Mouse (Mus musculus): ENCODE measurements at regions not wholly inside any gene's neighbourhood (a gene's known extent, or its start where the extent isn't known, plus 50 kb on each side); places are given as distances from the start of the nearest gene placed in this dataset.

DNA sequence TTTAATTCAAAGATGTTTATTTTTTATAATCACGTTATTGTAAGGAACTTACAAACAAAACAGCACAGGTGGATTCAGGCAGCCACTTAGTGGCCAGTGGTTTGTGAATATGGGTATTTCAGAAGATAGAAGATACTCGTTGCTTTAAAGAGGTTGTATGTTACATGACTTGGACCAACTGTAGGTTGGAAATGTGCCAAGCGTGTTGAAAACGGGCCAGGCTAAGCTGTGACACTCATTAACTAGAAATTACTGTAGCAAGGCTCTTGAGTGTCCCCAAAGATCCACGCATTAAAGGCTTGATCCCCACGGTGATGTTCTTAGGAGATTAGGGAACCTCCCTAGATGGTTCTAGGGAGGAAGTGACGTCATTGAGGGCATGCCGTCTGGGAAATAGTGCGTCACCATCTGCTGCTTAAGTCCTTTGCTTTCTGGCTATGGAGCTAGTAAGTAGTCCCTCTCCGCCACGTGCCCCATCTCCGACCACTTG lies 196.1 kb upstream of the 4930535I16Rik start:
- TF ChIP-seq POLR2A (IDR thresholded peaks at IDR 0.05; ENCODE audit: control insufficient read depth, low read depth, low read length) (no peak), CTCF (IDR thresholded peaks at IDR 0.05; ENCODE audit: control insufficient read depth, insufficient read depth, insufficient replicate concordance, low read depth, low read length) (no peak)

Data from testis, adult 2 months (tissue).